Mouse (Mus musculus) T-helper 2 cell (primary cell): ENCODE measurements at regions not wholly inside any gene's neighbourhood (a gene's known extent, or its start where the extent isn't known, plus 50 kb on each side); places are given as distances from the start of the nearest gene placed in this dataset.

Source experiments
- in situ Hi-C: fragments of 300-600 bp; cut with MboI, MseI; formaldehyde crosslinking; loops from one replicate; pipeline ENCODE4 v1.15.1; 2025; ENCODE audit warnings: high pct_unique_total_duplicates

GRCm38 (mm10) chr9:117709677-117710076 lies 80.0 kb upstream of the Rbms3 start:
- in situ Hi-C loops = no loop called here

GRCm38 (mm10) chr9:117693001-117693400 lies 63.3 kb upstream of the Rbms3 start:
- in situ Hi-C loops = no loop called here

- in situ Hi-C loops = no loop called here
Observed at GRCm38 (mm10) chr9:117692486-117692885, 62.8 kb upstream of the Rbms3 start.

GRCm38 (mm10) chr9:117689946-117690345 lies 60.2 kb upstream of the Rbms3 start:
- in situ Hi-C loops = no loop called here
